Comparison of ENCODE assay signal across 17 mouse cellular contexts in genomic region chr1:36129881-36130280, GRCm38 (mm10).
DNase-seq lines count a peak whose midpoint lies in the region; ATAC-seq and TF ChIP-seq lines count a peak whose summit lies in the region.
"Had no signal": no experiment of that assay in that cellular context is flagged by ENCODE, and none has a peak within 500 bp of the region (broad histone marks: within the 10 kb centered on the region; RNA-seq: fewer than 3 reads in every experiment).

No protein-coding gene starts in this region.

- no peak for TF ChIP-seq CTCF in bone marrow, adult 2 months (IDR thresholded peaks at IDR 0.05; ENCODE audit: control insufficient read depth, insufficient read depth, low read length)

- TF ChIP-seq POLR2A in bone marrow, adult 2 months (IDR thresholded peaks at IDR 0.05; ENCODE audit: borderline replicate concordance, control insufficient read depth, low read depth, low read length), result no peak

- H3K27ac ChIP-seq in liver, embryonic 11.5 days (ENCODE audit: low read depth, low read length), result peak overlapping the region; percentile 72
- peak overlapping the region; percentile 76 for H3K27ac ChIP-seq in bone marrow, adult 2 months (ENCODE audit: control insufficient read depth, insufficient read depth, low read depth, low read length, poor library complexity)
- H3K27ac ChIP-seq in liver, embryonic 12.5 days, result peak overlapping the region; percentile 87
- H3K27ac ChIP-seq: forebrain, embryonic 13.5 days; heart, adult 2 months; hindbrain, embryonic 12.5 days; midbrain, embryonic 13.5 days; neural tube, embryonic 15.5 days had no signal

- no peak overlapping the region for H3K4me2 ChIP-seq in liver, embryonic 11.5 days
- peak overlapping the region; percentile 62 for H3K4me2 ChIP-seq in liver, embryonic 12.5 days
- H3K4me2 ChIP-seq: forebrain, embryonic 13.5 days; hindbrain, embryonic 12.5 days; midbrain, embryonic 13.5 days; neural tube, embryonic 15.5 days had no signal

- no peak for DNase-seq in liver, embryonic 11.5 days (ENCODE audit: low spot score)
- DNase-seq in liver, result no peak
- no peak for DNase-seq in adrenal gland, adult 8-10 months
- no peak for DNase-seq in thymus, postnatal 4 days
- DNase-seq in layer of hippocampus, adult 9-11 months, result no peak
- DNase-seq: cerebellum, adult 18-20 months; gastrocnemius, postnatal 10 days; right cerebral cortex, postnatal 25 days had no signal

- no peak overlapping the region for H3K4me3 ChIP-seq in liver, embryonic 11.5 days (ENCODE audit: low read depth, low read length)
- H3K4me3 ChIP-seq in bone marrow, adult 2 months (replicated peaks; ENCODE audit: control insufficient read depth, low read depth, low read length), result no peak overlapping the region
- H3K4me3 ChIP-seq in liver, embryonic 12.5 days, result no peak overlapping the region
- H3K4me3 ChIP-seq: forebrain, embryonic 13.5 days; heart, adult 2 months; hindbrain, embryonic 12.5 days; midbrain, embryonic 13.5 days; neural tube, embryonic 15.5 days had no signal

- 0 out of 2 replicates have a peak, but pooled peaks have one; percentile 1 for ATAC-seq in liver, embryonic 11.5 days (replicated peaks; ENCODE audit: low FRiP score)
- no peak for ATAC-seq in liver, embryonic 12.5 days
- ATAC-seq in megakaryocyte progenitor cell, adult 5-6 weeks (replicated peaks; ENCODE audit: poor library complexity), result peak; percentile 5; the same call in 1 of the 2 replicates
- ATAC-seq: activated CD4-positive, CD25-positive, alpha-beta regulatory T cell, adult 4 months; forebrain, embryonic 13.5 days; midbrain, embryonic 13.5 days had no signal

- H3K4me1 ChIP-seq in liver, embryonic 11.5 days (replicated peaks; ENCODE audit: control insufficient read depth, insufficient read depth, low read length), result peaks cover 38% of the 10 kb centered on the region
- H3K4me1 ChIP-seq in bone marrow, adult 2 months (ENCODE audit: control insufficient read depth, insufficient read depth, low read length), result peaks cover 17% of the 10 kb centered on the region
- H3K4me1 ChIP-seq in liver, embryonic 12.5 days, result peaks cover 52% of the 10 kb centered on the region
- H3K4me1 ChIP-seq: forebrain, embryonic 13.5 days; hindbrain, embryonic 12.5 days had no signal

- no peak overlapping the region for H3K9ac ChIP-seq in liver, embryonic 11.5 days (ENCODE audit: low read depth, low read length)
- peak overlapping the region; percentile 60 for H3K9ac ChIP-seq in liver, embryonic 12.5 days
- H3K9ac ChIP-seq: forebrain, embryonic 13.5 days; hindbrain, embryonic 12.5 days; midbrain, embryonic 13.5 days; neural tube, embryonic 15.5 days had no signal

- 91% methylated on average over 8 of the region's 8 CpGs for WGBS in liver, embryonic 11.5 days
- WGBS in bone marrow, adult 2 months, result 78% methylated on average over 8 of the region's 8 CpGs
- WGBS in liver, embryonic 12.5 days (ENCODE audit: insufficient replicate concordance), result 80% methylated on average over 8 of the region's 8 CpGs

- no peaks in the 10 kb centered on the region for H3K9me3 ChIP-seq in liver, embryonic 11.5 days (ENCODE audit: control insufficient read depth, low read length)
- H3K9me3 ChIP-seq in liver, embryonic 12.5 days (replicated peaks), result no peaks in the 10 kb centered on the region
- H3K9me3 ChIP-seq: forebrain, embryonic 13.5 days; hindbrain, embryonic 12.5 days; midbrain, embryonic 13.5 days; neural tube, embryonic 15.5 days had no signal

- no peaks in the 10 kb centered on the region for H3K36me3 ChIP-seq in liver, embryonic 11.5 days (ENCODE audit: control insufficient read depth, insufficient read depth, low read length)
- H3K36me3 ChIP-seq in liver, embryonic 12.5 days, result no peaks in the 10 kb centered on the region
- H3K36me3 ChIP-seq: hindbrain, embryonic 12.5 days; midbrain, embryonic 13.5 days; neural tube, embryonic 15.5 days had no signal

- H3K27me3 ChIP-seq in liver, embryonic 11.5 days (replicated peaks; ENCODE audit: control insufficient read depth, insufficient read depth, low read length), result no peaks in the 10 kb centered on the region
- H3K27me3 ChIP-seq in liver, embryonic 12.5 days (replicated peaks), result no peaks in the 10 kb centered on the region
- H3K27me3 ChIP-seq: forebrain, embryonic 13.5 days; hindbrain, embryonic 12.5 days; midbrain, embryonic 13.5 days; neural tube, embryonic 15.5 days had no signal
